Mouse (Mus musculus) ovary, postnatal 10 days (tissue): ENCODE data around the gene Jhy.

ENCODE experiments used
- DNase-seq: peaks from one replicate; pipeline ENCODE4 v3.0.0; 2022; ENCODE audit warnings: low spot score

Jhy gene

DNA sequence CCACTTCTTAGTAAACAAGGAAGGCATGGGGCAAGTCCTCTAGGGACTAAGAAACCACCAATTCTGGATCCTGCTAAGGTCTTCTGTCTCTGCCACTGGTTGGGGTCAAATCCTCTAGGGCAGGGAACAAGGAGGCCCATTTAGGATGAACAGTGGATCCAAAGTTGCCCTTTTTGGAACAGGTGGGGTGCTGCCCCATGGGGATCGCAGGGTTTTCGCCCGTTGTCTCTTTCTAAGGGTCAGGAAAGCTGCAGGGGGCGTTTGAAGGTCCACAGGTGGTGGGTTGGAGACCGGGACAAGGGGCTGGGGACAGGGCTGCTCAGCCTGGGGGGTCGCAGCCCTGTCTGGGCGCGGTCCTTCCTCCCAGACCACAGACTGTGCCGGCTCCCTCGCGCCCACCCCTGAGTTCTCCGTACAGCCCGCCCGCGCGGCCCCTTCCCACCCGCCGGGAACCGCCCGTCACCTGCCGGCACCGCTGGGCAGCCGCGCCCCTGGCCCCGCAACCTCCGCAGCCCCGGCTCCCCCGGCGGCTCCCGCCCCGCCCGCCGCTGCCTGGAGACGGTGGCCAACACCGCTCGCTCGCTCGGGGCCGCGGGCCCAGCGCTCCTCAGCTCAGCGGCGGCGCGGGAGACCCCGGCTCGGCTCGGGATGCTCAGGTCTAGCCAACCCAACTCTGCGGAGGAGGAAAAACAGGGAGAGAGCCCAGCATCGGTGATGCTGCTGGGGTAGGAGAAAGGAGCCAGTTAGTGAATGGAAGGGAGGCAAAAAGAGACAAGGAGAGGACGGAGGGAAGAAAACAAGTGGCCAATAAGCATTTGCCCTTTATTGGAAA, at the start of gene Jhy:
Gene Jhy, minus strand, starts transcription at position 533 of the 832 bp plus-strand sequence.
- no peak for DNase-seq

DNA sequence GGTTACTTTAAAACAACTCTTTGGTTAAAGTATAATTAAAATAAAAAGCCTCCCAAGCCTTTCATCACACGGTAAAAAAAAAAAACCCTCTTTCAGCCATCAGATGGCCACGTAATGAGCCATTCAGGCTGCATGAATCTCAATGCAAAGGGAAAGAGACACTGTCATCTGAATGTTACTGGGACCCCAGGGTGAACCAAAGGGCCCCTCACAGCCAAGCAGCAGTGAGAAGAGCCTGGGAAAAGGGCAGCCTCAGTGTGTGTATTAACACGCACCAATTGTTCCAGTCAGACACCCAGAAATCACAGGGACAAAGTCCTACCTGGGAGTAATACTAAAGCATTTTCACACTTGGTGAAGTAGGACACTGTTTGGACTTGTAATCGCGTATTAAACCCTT, 48.5 kb upstream of the Jhy start:
- no peak for DNase-seq

DNA sequence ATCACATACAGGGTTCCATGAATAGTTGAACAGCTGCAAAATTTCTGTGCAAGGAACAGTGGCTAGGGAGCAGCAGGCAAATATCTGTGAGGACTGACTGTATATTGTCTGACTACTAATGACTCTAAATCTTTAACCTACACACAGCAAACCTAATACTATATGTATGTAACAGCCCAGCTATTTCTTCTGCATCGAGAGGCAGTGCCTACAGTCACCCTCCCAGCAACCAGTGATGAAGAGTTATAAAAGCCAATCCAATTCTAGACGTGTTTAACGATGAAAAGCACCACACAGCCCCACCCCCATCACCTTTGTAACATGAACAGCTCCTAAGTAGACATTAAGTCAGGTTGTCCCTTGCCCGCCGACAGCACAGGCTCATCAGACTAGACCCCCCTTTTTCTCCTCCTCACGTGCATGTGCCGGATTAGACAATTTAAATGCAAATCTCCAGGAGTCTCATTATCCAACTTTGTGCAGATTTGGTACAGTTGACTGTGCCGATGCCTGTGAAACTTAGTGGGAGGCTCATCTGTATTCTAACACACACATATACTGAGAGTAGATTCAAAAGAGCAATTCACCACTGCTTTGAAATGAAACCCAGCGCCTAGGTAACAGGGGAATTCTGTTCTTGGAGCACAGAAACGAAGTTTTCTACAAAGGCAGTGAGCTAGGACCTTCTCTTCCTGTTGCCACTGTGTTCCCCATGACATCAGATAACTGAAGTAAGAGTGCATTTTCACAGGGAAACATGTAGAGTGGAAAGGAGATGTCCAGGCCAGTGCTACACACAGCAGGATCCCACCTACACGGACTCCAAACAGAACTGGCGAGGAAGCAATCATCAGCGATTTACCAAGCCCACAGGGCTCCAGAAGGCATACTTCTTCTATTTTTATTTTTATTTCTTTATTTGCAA, 47.9 kb upstream of the Jhy start:
- DNase-seq, result no peak

DNA sequence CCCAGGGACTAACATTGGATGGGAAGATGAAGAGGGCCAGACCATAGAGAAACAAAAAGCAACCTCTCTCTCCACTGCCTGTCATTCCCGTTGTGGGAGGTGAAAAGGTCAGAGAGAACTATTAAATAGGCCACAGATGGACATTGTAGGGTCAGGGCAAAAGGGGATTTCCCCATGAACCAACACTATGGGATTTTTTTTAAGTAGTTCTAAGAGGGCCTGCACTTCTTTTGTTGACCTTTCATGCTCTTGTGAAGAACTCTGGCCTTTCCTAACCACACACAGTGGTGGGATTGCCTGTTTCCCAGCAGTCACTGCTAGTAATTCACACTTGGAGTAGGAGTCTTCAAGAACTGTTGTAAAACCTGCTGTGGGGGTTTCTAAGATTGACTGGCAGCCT, 43.9 kb upstream of the Jhy start:
- DNase-seq, result no peak

DNA sequence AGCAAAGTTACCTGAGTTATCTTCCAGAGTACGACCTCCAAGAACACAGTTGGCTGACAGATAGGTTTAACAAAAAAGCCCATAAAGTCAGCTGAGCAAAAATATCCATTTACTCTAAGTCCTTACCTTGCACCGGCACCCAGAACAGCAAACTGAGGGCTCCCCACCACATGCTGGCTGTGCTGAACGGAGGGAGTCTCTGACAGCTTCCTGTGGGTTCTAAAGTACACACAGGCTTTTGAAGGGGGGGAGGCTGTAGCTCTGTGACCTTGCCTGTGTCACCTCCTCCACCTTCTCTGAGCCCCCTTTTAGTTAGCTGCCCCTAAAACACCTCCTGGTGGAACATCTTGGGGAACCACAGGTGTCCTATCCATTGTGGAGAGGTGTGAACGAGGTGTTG, 40.5 kb upstream of the Jhy start, which contains the start of gene Crtam:
Gene Crtam, minus strand, starts transcription at position 214 of the 400 bp plus-strand sequence.
- no peak for DNase-seq

DNA sequence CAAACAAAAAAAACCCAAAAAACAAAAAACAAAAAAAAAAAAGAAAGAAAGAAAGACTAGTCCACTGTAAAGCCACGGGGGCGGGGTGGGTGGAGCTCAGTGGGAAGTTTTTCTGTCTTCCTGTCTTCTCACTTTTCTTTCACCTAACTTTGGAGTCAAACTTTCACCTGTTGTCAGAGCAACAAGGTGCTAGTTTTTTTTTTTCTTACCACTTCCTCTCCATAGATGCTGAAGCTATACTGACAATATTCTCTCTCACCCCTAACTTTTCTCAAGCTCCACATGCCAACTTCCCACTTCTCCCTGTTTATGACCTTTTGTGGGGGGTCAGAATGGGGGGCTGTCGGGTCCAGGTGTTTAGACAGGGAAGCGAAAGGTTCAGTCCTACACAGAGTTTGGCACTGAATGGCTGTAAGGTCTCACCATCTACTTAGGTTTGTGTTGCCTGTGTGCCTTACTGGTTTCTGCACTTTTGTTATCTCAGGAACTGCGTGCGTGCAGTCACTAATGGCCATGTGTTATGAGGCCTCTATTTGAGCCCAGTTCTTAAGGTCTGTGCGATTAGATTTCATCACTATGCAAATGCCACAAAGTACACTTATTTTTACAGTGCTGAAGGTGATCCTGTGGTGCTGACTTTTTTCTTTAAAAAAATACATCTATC, 33.3 kb upstream of the Jhy start:
- DNase-seq, result no peak

DNA sequence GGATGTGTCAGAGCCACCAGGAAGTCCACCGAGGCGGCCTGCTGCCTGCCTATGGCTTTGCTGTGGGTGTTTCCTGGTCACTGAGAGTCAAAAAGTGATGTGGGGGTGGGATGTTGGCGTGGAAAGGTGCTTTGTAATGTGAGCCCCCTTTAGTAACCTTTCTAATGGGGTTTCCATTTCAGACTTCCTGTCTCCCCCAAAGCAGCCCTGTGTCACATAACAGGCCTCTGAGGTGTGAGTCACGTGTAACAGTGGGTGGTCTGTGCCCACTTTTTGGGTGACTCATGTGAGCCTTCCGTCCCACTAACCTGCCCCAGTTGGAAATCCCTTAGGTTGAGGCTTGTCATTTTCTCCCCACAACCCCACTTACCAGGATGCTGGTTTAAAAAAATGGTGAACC, 30.2 kb upstream of the Jhy start:
- DNase-seq, result no peak

DNA sequence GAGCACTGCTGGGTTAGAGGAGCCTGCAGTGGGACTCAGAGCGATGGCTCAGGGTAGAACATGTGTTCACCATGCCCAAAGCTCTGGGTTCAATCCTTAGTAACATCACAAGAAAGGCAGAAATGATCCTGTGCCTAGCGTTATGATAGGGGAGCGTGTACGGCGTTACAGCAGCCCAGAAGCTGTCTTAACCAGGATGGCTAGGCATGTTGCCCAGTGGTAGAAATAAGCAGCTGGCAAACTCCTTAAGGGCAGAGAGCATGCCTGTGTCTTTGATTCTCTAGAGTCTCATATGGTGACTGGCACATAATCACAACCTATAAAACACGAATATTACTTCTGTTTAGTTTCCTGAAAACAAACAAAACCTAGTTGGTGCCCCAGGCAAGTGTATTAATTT, 27.6 kb upstream of the Jhy start:
- no peak for DNase-seq

DNA sequence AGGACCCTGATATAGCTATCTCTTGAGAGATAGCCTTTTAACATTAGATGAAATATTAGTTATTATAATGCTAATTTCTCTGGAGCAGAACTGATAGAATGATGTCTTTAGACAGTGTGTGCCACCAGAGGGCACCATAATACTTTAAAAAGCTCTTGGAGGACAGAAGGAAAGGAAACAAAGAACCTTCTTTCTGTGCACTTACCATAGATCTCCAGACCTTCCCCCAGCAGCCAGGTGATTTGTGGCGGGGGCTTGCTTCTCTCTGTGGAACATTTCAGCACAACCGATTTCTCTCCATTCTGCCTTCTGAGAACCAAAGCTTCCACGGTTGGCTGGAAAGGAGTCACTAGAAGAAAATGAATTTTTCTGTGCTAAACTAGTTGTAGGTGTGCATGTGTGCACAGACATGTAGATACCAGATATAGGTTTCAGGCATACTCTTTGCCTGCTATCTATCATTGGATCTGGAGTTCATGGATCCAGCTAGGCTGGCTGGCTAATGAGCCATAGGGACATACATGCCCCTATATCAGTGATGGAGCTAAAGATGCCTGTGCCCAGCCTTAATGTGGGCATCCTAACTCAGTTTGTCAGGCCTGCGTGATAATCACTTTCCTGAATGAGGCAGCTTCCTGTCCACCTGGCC, 26.1 kb upstream of the Jhy start:
- no peak for DNase-seq

DNA sequence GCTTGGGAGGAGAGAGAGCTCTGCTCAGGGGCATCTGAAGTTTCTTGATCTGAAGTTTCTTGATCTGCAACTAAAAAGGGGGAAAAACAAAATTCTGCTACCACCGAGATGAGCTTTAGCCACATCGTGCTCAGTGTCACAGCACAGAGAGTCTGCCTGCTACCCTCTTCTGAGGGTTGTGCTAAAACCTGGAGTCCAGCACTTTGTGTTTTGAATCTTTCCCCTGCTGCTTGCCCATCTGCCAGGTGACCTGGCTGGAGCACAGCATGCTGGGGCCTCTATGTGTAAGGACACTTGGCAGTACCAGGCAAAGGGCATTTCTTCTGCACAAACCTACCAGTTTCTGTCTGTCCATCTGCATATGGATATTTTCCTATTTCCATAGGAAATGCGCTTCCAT, 20.4 kb upstream of the Jhy start:
- no peak for DNase-seq

DNA sequence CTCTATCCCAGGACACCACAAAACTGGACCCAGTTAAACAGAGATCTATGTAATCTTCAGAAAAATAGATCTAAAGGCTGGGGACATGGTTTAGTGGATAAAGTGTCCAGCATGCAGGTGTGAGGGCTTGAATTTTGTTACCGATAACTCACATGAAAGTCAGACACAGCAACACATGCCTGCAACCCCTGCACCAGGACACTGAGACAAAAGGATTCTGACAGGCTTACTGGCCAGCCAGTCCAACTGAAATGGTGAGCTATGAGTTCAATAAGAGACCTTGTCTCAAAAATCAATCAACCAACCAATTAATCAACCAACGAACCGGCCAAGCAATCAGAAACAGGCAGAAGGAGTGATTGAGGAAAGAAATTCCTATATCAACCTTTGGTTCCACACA, 19.8 kb upstream of the Jhy start:
- DNase-seq, result no peak

DNA sequence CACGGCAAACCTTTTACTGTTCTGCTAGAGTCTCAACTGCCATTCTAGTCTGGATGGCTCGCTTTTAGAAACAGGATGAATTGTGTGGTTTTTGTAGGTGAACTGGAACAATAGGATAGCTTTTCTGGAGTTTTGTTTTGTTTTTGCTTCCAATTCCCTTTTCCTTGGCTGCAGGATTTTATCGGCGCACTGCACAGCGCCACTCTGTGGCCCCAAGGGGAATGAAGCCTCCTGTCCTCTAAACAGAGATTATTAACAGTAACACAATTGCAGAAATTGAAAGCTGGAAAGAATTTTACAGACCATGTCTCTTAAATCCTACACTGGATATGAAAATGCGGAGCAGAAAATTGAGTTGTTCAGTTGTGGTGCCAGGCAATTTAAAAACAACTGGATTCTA, 18.6 kb upstream of the Jhy start:
- DNase-seq, result no peak

DNA sequence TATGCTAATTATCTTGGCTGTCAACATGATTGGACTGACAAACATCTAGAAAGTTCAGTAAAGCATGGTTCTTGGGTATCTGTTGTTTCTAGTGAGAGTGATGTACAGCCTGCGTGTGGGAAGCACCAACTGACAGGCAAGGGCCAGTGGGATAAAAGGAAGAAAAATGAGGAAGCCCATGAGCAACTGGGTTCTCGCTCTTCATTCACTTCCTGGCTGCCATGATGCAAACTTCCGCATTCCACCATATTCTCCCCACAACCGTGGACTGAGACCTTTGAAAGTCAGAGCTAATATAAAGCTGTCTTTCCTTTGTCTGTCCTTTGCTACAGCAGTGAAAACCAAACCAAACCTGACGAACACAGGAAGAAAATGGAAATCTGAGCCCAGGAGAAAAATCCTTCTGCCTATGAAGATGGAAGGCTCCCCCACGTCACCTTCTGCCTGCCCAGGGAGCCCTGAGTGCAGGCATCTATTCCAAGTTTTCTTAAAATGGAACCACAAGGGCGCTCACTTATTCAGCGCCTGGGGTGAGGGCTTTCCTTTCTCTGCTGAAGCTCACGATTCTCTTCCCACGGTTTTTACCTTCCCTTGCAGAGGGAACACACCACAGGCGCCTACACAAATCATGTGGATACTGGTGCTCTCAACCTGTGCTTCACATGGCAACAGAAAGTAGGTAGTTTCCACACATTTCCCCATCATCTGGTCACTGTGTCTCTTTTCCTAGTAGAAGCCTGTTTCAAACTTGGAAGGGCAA, 10.3 kb upstream of the Jhy start:
- no peak for DNase-seq

DNA sequence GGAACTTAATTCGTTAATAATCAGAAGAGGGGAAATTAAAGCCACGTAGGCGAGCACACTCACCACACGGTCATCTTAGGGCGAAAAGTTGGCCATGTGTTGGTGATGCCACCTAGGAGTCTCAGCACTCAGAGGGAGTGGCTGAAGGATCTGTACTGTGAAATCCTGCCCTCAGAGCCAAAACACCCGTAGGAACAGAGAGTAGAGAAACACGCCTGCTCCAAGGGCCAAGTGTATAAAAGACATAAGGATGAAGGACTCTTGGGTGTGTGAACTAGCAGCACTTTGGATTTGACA, 448 bp upstream of the Jhy start:
- no peak for DNase-seq

DNA sequence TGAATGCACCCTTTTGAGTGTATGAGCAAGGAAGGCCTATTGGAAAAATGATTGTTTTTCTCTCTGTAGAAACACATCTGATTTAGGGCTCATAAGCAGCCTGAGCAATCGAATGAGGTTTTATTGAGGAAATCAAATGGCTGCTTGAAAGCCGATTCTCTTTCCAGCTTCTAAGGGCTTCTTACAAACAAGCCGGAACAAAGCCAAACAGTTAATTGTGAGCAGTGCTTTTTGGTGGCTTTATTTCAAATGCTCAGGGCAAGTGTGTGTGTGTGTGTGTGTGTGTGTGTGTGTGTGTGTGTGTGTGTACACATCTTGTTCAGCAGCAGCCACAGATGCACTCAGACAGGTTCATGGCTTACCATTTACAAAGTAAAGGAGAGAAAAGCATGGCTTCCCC, 2.5 kb downstream of the Jhy start:
- DNase-seq, result no peak

DNA sequence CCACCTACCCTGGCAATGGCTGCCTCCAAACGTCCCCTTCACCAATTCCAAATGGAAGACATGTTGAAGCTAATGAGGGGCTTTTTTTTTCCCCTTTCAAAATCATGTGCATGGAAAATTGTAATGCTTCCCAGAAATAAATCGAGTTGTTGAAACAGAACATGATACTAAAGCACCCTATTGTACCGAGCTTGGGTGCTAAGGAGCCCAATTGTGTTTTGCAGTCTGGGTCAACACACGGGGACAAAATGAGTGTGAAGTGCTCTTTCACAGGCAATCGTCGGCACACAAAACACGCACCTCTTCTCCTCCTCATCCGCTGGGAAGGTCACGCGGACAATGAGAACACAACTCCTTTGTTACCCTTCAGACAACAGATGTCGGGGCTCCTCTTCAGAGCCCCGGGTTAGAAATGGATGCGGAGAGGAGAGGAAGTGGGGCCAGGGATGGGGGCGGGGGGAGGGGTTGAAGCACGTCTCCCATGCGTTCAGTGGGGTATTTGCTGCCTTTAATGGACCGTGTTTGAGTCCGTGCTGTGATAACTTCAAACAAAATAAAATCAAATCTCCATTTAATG, 14.8 kb downstream of the Jhy start:
- DNase-seq, result no peak

DNA sequence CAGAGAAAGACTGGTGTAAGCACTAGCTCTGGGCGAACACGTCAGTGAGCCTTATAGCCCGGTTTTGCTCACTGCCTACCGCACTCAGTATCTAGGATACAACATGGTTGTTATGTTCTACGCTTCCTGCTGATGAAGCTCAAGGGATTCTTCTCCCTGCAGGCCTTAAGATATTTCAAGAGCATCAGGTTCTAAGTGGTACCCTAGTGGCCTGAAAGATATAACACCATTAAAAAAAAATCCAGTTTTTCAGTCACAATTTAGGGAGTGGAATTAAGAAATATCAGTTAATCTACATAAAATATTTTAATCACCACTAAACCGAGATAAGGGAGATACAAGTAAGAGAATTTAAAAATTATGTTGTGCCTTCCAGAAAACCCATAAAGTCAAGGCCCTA, 15.4 kb downstream of the Jhy start:
- no peak for DNase-seq

DNA sequence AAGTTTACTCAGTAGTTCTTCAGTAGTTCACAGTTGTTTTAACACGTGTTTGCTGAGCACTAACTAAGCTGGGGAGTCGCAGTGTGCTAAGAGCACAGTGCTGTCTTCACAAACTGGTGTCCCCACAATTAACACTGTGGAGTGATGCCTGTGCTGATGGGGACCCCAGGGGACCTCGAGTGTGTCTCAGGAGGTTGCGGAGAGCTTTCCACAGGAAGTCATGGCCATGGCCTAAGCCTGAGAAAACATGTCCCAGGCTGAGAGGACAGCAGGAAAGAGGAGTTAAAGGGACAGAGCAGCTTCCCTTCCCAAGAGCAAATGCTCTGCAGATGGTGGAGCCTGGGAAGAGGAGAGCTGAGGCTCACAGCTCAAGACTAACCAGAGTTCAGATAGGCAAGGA, 16.8 kb downstream of the Jhy start:
- DNase-seq, result no peak

DNA sequence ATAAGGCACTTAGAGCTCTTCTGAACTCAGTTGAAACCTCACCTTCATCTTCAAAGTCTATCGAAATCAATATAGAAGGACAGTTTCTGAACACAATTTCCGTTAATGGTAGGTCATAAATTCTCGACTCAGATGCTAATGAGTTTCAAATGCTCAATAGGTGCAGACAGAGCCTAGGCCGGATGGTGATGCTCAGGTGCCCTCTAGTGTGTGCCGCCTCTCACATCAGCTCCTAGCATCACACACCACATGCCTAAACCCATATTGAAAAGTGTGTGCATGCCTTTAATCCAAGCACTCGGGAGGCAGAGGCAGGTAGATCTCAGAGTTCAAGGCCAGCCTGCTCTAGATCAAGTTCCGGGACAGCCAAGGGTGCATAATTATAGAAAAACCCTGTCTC, 26.5 kb downstream of the Jhy start:
- no peak for DNase-seq

DNA sequence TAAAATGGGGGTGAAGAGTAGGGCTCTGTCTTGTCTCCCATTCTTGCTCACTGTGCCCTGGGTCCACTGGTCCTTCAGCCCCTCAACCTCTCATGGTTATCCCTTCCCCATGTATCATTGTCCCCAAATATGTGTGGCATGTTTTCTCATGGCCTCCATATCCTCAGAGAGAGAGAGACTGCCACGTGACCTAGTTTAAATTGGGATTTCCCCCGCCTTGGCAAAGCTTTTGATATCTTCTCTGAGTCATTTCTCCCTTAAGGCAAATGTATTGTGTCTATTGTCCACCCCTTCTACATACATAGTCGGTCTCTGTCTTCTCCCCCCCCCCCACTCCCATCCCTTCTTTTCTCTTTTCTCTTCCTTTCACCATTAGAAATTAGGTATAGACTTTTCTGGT, 30.6 kb downstream of the Jhy start:
- no peak for DNase-seq

DNA sequence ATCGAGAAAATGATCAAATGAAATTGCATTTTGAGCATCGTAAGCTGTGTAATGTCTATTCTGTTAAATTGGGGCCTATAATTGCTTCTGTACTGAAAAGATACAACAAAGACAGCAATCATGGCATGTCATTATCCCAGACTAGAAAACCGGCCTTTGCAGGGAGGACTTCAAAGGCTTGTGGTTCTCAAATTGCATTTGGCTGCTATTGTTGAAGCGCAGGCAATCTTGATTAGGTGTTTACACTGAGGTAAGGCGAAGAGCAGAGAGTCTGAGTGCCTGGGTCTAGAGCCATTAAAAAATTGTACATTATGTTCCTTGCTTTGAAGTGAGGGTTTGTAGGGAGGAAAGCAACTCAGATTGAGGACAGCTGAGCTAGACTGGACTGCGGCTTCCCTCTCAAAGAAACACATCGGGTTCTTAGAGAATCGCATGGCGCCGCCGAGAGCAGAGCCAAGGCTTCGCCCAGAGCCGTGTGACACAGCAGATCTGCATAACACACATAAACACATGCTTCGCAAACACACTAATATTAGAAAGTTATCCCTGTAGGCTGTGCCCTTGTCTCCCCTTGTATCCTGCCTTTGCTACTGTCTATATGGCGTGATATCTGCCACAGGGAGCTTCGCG, 36.5 kb downstream of the Jhy start:
- no peak for DNase-seq
